ENCODE assay signal across 10 mouse cellular contexts in the genomic region with DNA sequence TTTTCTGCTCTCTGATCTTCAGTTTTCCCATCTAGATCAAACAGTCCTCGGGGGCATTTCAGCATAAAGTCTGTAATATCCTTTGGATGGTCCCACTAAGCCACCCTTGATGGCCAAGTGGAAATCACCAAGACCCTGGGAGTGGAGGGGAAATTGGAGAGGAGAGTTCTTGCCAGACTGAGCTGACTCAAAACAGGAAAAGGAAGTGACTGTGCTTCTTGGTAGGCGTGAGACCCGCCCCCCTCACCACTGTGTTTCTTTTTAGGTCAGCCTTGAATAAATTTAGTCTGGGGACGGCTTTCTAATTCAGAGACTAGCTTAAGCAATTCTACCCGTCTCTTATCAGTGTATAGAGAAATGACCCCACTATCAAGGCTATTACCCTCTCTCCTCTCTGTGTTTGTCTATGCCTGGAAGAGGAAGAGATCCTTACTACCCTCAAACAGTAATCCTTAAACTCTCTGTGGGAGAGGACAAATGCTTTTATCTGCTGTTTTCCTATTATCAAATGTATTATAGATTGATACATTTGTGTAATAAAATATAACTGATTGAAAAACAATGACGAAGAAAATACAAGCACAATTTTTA. TPM values are rescaled to one million over a fixed set of nuclear protein-coding genes. Genes with fewer than 3 reads are reported as not detected.
DNase-seq lines count a peak whose midpoint lies in the region; ATAC-seq lines count a peak whose summit lies in the region.
"Had no signal": no experiment of that assay in that cellular context is flagged by ENCODE, and none has a peak within 500 bp of the region (broad histone marks: within the 10 kb centered on the region; RNA-seq: fewer than 3 reads in every experiment).

No protein-coding gene starts in this region.

- no peak for ATAC-seq in hindbrain, embryonic 13.5 days (ENCODE audit: low FRiP score)

- no peak overlapping the region for H3K27ac ChIP-seq in hindbrain, embryonic 13.5 days
- H3K27ac ChIP-seq: lung, embryonic 15.5 days had no signal

- H3K36me3 ChIP-seq in hindbrain, embryonic 13.5 days = no peaks in the 10 kb centered on the region
- H3K36me3 ChIP-seq: lung, embryonic 15.5 days had no signal

- H3K4me2 ChIP-seq in hindbrain, embryonic 13.5 days = no peak overlapping the region
- H3K4me2 ChIP-seq: lung, embryonic 15.5 days had no signal

- peak; percentile 55 to 75 for DNase-seq in heart, adult 18-20 months
- no peak for DNase-seq in heart, postnatal 4 days
- DNase-seq in 416B (ENCODE audit: low read depth) = peak; percentile 90
- peak; percentile 36 to 58 for DNase-seq in adrenal gland, postnatal 36 days
- peak; percentile 43 for DNase-seq in lung, postnatal 25 days (ENCODE audit: low spot score)
- DNase-seq in gastrocnemius, postnatal 25 days = no peak
- DNase-seq in urinary bladder, postnatal 25 days (ENCODE audit: low spot score) = no peak
- DNase-seq: cerebellum, adult 9-10 months had no signal

- no peaks in the 10 kb centered on the region for H3K27me3 ChIP-seq in hindbrain, embryonic 13.5 days
- H3K27me3 ChIP-seq: lung, embryonic 15.5 days had no signal

- no peaks in the 10 kb centered on the region for H3K9me3 ChIP-seq in hindbrain, embryonic 13.5 days
- H3K9me3 ChIP-seq: lung, embryonic 15.5 days had no signal

- H3K4me3 ChIP-seq in hindbrain, embryonic 13.5 days = no peak overlapping the region
- H3K4me3 ChIP-seq: lung, embryonic 15.5 days had no signal

- 77% methylated on average over 6 of the region's 6 CpGs for WGBS in hindbrain, embryonic 13.5 days

- H3K4me1 ChIP-seq in hindbrain, embryonic 13.5 days (replicated peaks) = no peaks in the 10 kb centered on the region
- H3K4me1 ChIP-seq: lung, embryonic 15.5 days had no signal

- H3K9ac ChIP-seq in hindbrain, embryonic 13.5 days = no peak overlapping the region
- H3K9ac ChIP-seq: lung, embryonic 15.5 days had no signal

RNA-seq across cellular contexts. Expression of a gene that starts 6.4 kb away (rescaled TPM):
- total RNA-seq in heart, adult 18-20 months (2021) = 10 to 100 TPM in 1 of 2 experiments, 1 to 10 TPM in 1; 10.0 to 12.4 TPM
- 1 to 10 TPM; 7.0 to 7.1 TPM for total RNA-seq in heart, postnatal 4 days (2021)
- 10 to 100 TPM; 10.4 to 11.7 TPM for total RNA-seq in adrenal gland, postnatal 36 days (2021)
- total RNA-seq in gastrocnemius, postnatal 25 days (2021) = 1 to 10 TPM; 2.8 to 3.7 TPM
- 2.2 and 2.6 TPM in 2 replicates for polyA plus RNA-seq in hindbrain, embryonic 13.5 days (2015; fragmentation: Nextera tagmentation; extraction: Ambion mirVana)

RNA-seq across cellular contexts. Expression of a gene that starts 49.0 kb away (rescaled TPM):
- 100 to 1,000 TPM; 187 to 205 TPM for total RNA-seq in heart, adult 18-20 months (2021)
- total RNA-seq in heart, postnatal 4 days (2021) = 10 to 100 TPM; 85.0 to 86.7 TPM
- under 1 TPM; 0.13 to 0.20 TPM for total RNA-seq in adrenal gland, postnatal 36 days (2021)
- 100 to 1,000 TPM; 214 to 223 TPM for total RNA-seq in gastrocnemius, postnatal 25 days (2021)
- polyA plus RNA-seq in hindbrain, embryonic 13.5 days (2015; fragmentation: Nextera tagmentation; extraction: Ambion mirVana) = not detected in 2 replicates

Comparison
In these comparisons a context has a peak if more than half of its experiments do, and no peak if none do; other contexts are left out.
1. DNase-seq: peak in heart, adult 18-20 months (2 of 2), 416B (single experiment), adrenal gland, postnatal 36 days (2 of 2) and lung, postnatal 25 days (single experiment); none in heart, postnatal 4 days (single experiment), gastrocnemius, postnatal 25 days (single experiment) and urinary bladder, postnatal 25 days (single experiment).
2. RNA of a gene that starts 49.0 kb away (total RNA-seq): 214 to 223 TPM in gastrocnemius, postnatal 25 days, 187 to 205 TPM in heart, adult 18-20 months and 85.0 to 86.7 TPM in heart, postnatal 4 days; 0.13 to 0.20 TPM in adrenal gland, postnatal 36 days; every median in the first group is over 10 times any median in the second.